Mouse (Mus musculus): ENCODE measurements around the gene Map3k7cl. TPM values are rescaled to one million over a fixed set of nuclear protein-coding genes. Genes with fewer than 3 reads are reported as not detected.

Map3k7cl gene
- 0.59 and 0.70 TPM in 2 replicates for polyA plus RNA-seq (2014; fragmentation: Nextera tagmentation; extraction: Ambion mirVana)

- H3K9ac ChIP-seq (ENCODE audit: low read length): no peak within 1 kb of the TSS; the same call in 1 of the 2 replicates
- peak within 1 kb of the TSS in 1 of 2 experiments; percentile 13; a peak in 1 of 4 replicates for H3K4me3 ChIP-seq (ENCODE audit: control insufficient read depth in 1 of 2, insufficient read depth in 1 of 2, low read depth in 1 of 2, low read length in 2 of 2)
- 57% methylated on average over 24 of the region's 24 CpGs for WGBS
- peaks cover 17 to 25% of the 10 kb centered on the region in 2 experiments for H3K4me1 ChIP-seq (ENCODE audit: control insufficient read depth in 2 of 2, insufficient read depth in 2 of 2, low read length in 2 of 2)
- H3K27ac ChIP-seq (replicated peaks in 1 of 2; ENCODE audit: control insufficient read depth in 1 of 2, insufficient read depth in 1 of 2, low read depth in 2 of 2, low read length in 2 of 2): peak within 1 kb of the TSS; percentile 25 to 39; a peak in 2 of 4 replicates
- no peaks in the 10 kb centered on the region for H3K27me3 ChIP-seq (ENCODE audit: control insufficient read depth, insufficient read depth, low read length)
- ATAC-seq (ENCODE audit: insufficient number of reproducible peaks, insufficient read depth, low FRiP score, low read depth): 0 out of 2 replicates have a peak, but pooled peaks have one; percentile 23
- no peaks in the 10 kb centered on the region for H3K36me3 ChIP-seq (ENCODE audit: control insufficient read depth, insufficient read depth, low read length)
- H3K9me3 ChIP-seq (ENCODE audit: control insufficient read depth, low read length): no peaks in the 10 kb centered on the region
- H3K4me2 ChIP-seq (ENCODE audit: low read length): peak within 1 kb of the TSS; percentile 19; the same call in 1 of the 2 replicates
Measured at GRCm38 (mm10) chr16:87552907-87553691, at the start of gene Map3k7cl. Gene Map3k7cl, plus strand, starts transcription at chr16:87553330.

GRCm38 (mm10) chr16:87511706-87512105 is 41.4 kb upstream of the Map3k7cl start:
- no peak overlapping the region for H3K9ac ChIP-seq (ENCODE audit: low read length)
- no peaks in the 10 kb centered on the region for H3K36me3 ChIP-seq (ENCODE audit: control insufficient read depth, insufficient read depth, low read length)
- H3K27me3 ChIP-seq (ENCODE audit: control insufficient read depth, insufficient read depth, low read length): no peaks in the 10 kb centered on the region
- no peak overlapping the region for H3K4me2 ChIP-seq (ENCODE audit: low read length)
- no peak overlapping the region for H3K27ac ChIP-seq (replicated peaks in 1 of 2; ENCODE audit: control insufficient read depth in 1 of 2, insufficient read depth in 1 of 2, low read depth in 2 of 2, low read length in 2 of 2)
- no peak overlapping the region for H3K4me3 ChIP-seq (ENCODE audit: control insufficient read depth in 1 of 2, insufficient read depth in 1 of 2, low read depth in 1 of 2, low read length in 2 of 2)
- no peak for ATAC-seq (ENCODE audit: insufficient number of reproducible peaks, insufficient read depth, low FRiP score, low read depth)
- WGBS: 70% methylated on average over 5 of the region's 5 CpGs
- H3K9me3 ChIP-seq (ENCODE audit: control insufficient read depth, low read length): no peaks in the 10 kb centered on the region
- H3K4me1 ChIP-seq (ENCODE audit: control insufficient read depth in 2 of 2, insufficient read depth in 2 of 2, low read length in 2 of 2): no peaks in the 10 kb centered on the region

GRCm38 (mm10) chr16:87512331-87512730 is 40.8 kb upstream of the Map3k7cl start:
- WGBS: 85% methylated on average over 14 of the region's 14 CpGs
- no peak for ATAC-seq (ENCODE audit: insufficient number of reproducible peaks, insufficient read depth, low FRiP score, low read depth)
- no peaks in the 10 kb centered on the region for H3K9me3 ChIP-seq (ENCODE audit: control insufficient read depth, low read length)
- H3K4me2 ChIP-seq (ENCODE audit: low read length): no peak overlapping the region
- H3K9ac ChIP-seq (ENCODE audit: low read length): no peak overlapping the region
- no peak overlapping the region for H3K27ac ChIP-seq (replicated peaks in 1 of 2; ENCODE audit: control insufficient read depth in 1 of 2, insufficient read depth in 1 of 2, low read depth in 2 of 2, low read length in 2 of 2)
- H3K27me3 ChIP-seq (ENCODE audit: control insufficient read depth, insufficient read depth, low read length): no peaks in the 10 kb centered on the region
- no peaks in the 10 kb centered on the region for H3K36me3 ChIP-seq (ENCODE audit: control insufficient read depth, insufficient read depth, low read length)
- H3K4me3 ChIP-seq (ENCODE audit: control insufficient read depth in 1 of 2, insufficient read depth in 1 of 2, low read depth in 1 of 2, low read length in 2 of 2): no peak overlapping the region
- 0 out of 4 replicates have a peak, but pooled peaks cover 0 to 3% of the 10 kb centered on the region in 2 experiments for H3K4me1 ChIP-seq (ENCODE audit: control insufficient read depth in 2 of 2, insufficient read depth in 2 of 2, low read length in 2 of 2)

GRCm38 (mm10) chr16:87524228-87524627 is 28.9 kb upstream of the Map3k7cl start:
- peaks cover 2 to 6% of the 10 kb centered on the region in 2 experiments; a peak in 2 of 4 replicates for H3K4me1 ChIP-seq (ENCODE audit: control insufficient read depth in 2 of 2, insufficient read depth in 2 of 2, low read length in 2 of 2)
- H3K36me3 ChIP-seq (ENCODE audit: control insufficient read depth, insufficient read depth, low read length): no peaks in the 10 kb centered on the region
- 79% methylated on average over 5 of the region's 5 CpGs for WGBS
- no peak overlapping the region for H3K27ac ChIP-seq (replicated peaks in 1 of 2; ENCODE audit: control insufficient read depth in 1 of 2, insufficient read depth in 1 of 2, low read depth in 2 of 2, low read length in 2 of 2)
- no peak overlapping the region for H3K4me3 ChIP-seq (ENCODE audit: control insufficient read depth in 1 of 2, insufficient read depth in 1 of 2, low read depth in 1 of 2, low read length in 2 of 2)
- H3K27me3 ChIP-seq (ENCODE audit: control insufficient read depth, insufficient read depth, low read length): peaks cover 4% of the 10 kb centered on the region; the same call in 1 of the 2 replicates
- ATAC-seq (ENCODE audit: insufficient number of reproducible peaks, insufficient read depth, low FRiP score, low read depth): no peak
- no peak overlapping the region for H3K9ac ChIP-seq (ENCODE audit: low read length)
- H3K4me2 ChIP-seq (ENCODE audit: low read length): no peak overlapping the region
- H3K9me3 ChIP-seq (ENCODE audit: control insufficient read depth, low read length): no peaks in the 10 kb centered on the region

- Histone ChIP-seq H3K9me3 (ENCODE audit: control insufficient read depth, low read length) (no peaks in the 10 kb centered on the region), H3K4me1 (ENCODE audit: control insufficient read depth in 2 of 2, insufficient read depth in 2 of 2, low read length in 2 of 2) (peaks cover 2 to 6% of the 10 kb centered on the region in 2 experiments; a peak in 2 of 4 replicates), H3K36me3 (ENCODE audit: control insufficient read depth, insufficient read depth, low read length) (no peaks in the 10 kb centered on the region), H3K4me2 (ENCODE audit: low read length) (no peak overlapping the region), H3K9ac (ENCODE audit: low read length) (no peak overlapping the region), H3K27me3 (ENCODE audit: control insufficient read depth, insufficient read depth, low read length) (peaks cover 4% of the 10 kb centered on the region; the same call in 1 of the 2 replicates), H3K4me3 (ENCODE audit: control insufficient read depth in 1 of 2, insufficient read depth in 1 of 2, low read depth in 1 of 2, low read length in 2 of 2) (no peak overlapping the region), H3K27ac (replicated peaks in 1 of 2; ENCODE audit: control insufficient read depth in 1 of 2, insufficient read depth in 1 of 2, low read depth in 2 of 2, low read length in 2 of 2) (no peak overlapping the region)
- ATAC-seq (ENCODE audit: insufficient number of reproducible peaks, insufficient read depth, low FRiP score, low read depth): no peak
- 57% methylated on average over 8 of the region's 8 CpGs for WGBS
Measured at GRCm38 (mm10) chr16:87527553-87528249, 25.4 kb upstream of the Map3k7cl start.

- Histone ChIP-seq H3K27me3 (ENCODE audit: control insufficient read depth, insufficient read depth, low read length) (peaks cover 4% of the 10 kb centered on the region; the same call in 1 of the 2 replicates), H3K36me3 (ENCODE audit: control insufficient read depth, insufficient read depth, low read length) (no peaks in the 10 kb centered on the region), H3K4me2 (ENCODE audit: low read length) (no peak overlapping the region), H3K4me1 (ENCODE audit: control insufficient read depth in 2 of 2, insufficient read depth in 2 of 2, low read length in 2 of 2) (peaks cover 2 to 4% of the 10 kb centered on the region in 2 experiments; a peak in 2 of 4 replicates), H3K27ac (replicated peaks in 1 of 2; ENCODE audit: control insufficient read depth in 1 of 2, insufficient read depth in 1 of 2, low read depth in 2 of 2, low read length in 2 of 2) (no peak overlapping the region), H3K9me3 (ENCODE audit: control insufficient read depth, low read length) (no peaks in the 10 kb centered on the region), H3K4me3 (ENCODE audit: control insufficient read depth in 1 of 2, insufficient read depth in 1 of 2, low read depth in 1 of 2, low read length in 2 of 2) (no peak overlapping the region), H3K9ac (ENCODE audit: low read length) (no peak overlapping the region)
- ATAC-seq (ENCODE audit: insufficient number of reproducible peaks, insufficient read depth, low FRiP score, low read depth): no peak
- 72% methylated on average over 10 of the region's 10 CpGs for WGBS
Measured at GRCm38 (mm10) chr16:87528755-87529154, 24.4 kb upstream of the Map3k7cl start.

GRCm38 (mm10) chr16:87548348-87548747 is 4.8 kb upstream of the Map3k7cl start:
- 36% methylated on average over 2 of the region's 2 CpGs for WGBS
- no peak overlapping the region for H3K9ac ChIP-seq (ENCODE audit: low read length)
- no peak overlapping the region for H3K27ac ChIP-seq (replicated peaks in 1 of 2; ENCODE audit: control insufficient read depth in 1 of 2, insufficient read depth in 1 of 2, low read depth in 2 of 2, low read length in 2 of 2)
- H3K4me2 ChIP-seq (ENCODE audit: low read length): no peak overlapping the region
- peak; percentile 35; the same call in 1 of the 2 replicates for ATAC-seq (ENCODE audit: insufficient number of reproducible peaks, insufficient read depth, low FRiP score, low read depth)
- peaks cover 7% of the 10 kb centered on the region in 2 experiments for H3K4me1 ChIP-seq (ENCODE audit: control insufficient read depth in 2 of 2, insufficient read depth in 2 of 2, low read length in 2 of 2)
- no peaks in the 10 kb centered on the region for H3K36me3 ChIP-seq (ENCODE audit: control insufficient read depth, insufficient read depth, low read length)
- no peaks in the 10 kb centered on the region for H3K9me3 ChIP-seq (ENCODE audit: control insufficient read depth, low read length)
- no peaks in the 10 kb centered on the region for H3K27me3 ChIP-seq (ENCODE audit: control insufficient read depth, insufficient read depth, low read length)
- no peak overlapping the region for H3K4me3 ChIP-seq (ENCODE audit: control insufficient read depth in 1 of 2, insufficient read depth in 1 of 2, low read depth in 1 of 2, low read length in 2 of 2)

All from heart, embryonic 14.5 days (tissue).